ENCODE assay signal across 8 mouse cellular contexts in the genomic region with DNA sequence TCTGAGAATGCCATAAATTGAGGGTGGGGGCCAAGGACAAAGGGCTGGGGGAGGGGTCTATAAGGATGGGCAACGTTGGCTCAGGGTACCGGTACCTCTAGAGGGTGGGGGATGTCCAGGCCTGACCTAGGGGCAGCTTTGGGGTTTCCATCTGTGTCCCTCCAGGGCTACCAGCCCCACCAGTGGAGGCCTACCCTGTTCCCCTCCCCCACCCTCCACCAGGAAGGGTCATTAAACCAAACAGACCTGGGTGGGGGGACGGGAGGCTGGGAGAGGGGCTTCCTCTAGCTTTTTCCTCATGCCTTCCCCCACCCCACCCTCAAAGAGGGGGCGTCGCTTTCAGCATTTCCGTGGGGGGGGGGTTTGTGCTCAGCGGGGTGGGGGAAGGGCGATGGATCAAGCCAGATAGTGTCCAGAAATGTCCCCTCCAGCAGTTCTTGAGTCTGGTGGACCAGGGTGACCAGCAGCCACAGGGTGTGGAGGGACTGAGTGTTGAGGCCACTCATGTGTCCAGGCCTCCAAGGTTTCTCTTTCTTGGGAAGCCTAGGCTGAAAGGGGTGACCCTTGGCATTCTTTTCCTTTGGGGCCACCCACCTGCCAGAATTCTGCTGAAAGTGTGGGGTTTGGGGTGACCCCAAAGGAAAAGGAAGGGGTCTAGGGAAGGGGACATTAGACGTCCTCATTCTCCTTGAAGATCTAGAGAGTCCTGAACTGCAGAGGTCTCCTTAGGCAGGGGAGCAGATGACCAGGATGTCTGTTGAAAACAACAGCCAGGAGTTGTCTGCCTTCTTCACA. TPM values are rescaled to one million over a fixed set of nuclear protein-coding genes. Genes with fewer than 3 reads are reported as not detected.
DNase-seq lines count a peak whose midpoint lies in the region; ATAC-seq and TF ChIP-seq lines count a peak whose summit lies in the region.

No protein-coding gene starts in this region.

- no peak for ATAC-seq in kidney, embryonic 14.5 days (ENCODE audit: low FRiP score, low TSS enrichment)
- no peak for ATAC-seq in embryonic facial prominence, embryonic 14.5 days (ENCODE audit: low read depth)
- ATAC-seq in hindbrain, postnatal 0 days: no peak
- ATAC-seq in midbrain, postnatal 0 days (ENCODE audit: low FRiP score): no peak
- ATAC-seq in erythroid progenitor cell, adult 5-6 weeks (replicated peaks; ENCODE audit: low FRiP score, poor library complexity, severe bottlenecking): no peak

- peaks cover 50% of the 10 kb centered on the region for H3K4me1 ChIP-seq in kidney, embryonic 14.5 days (ENCODE audit: control insufficient read depth, insufficient read depth, low read length)
- peaks cover 22% of the 10 kb centered on the region for H3K4me1 ChIP-seq in embryonic facial prominence, embryonic 14.5 days (ENCODE audit: control insufficient read depth, insufficient read depth, low read length)
- H3K4me1 ChIP-seq in hindbrain, postnatal 0 days (ENCODE audit: insufficient read depth, low read length): 0 out of 2 replicates have a peak, but pooled peaks cover 9% of the 10 kb centered on the region
- peaks cover 4% of the 10 kb centered on the region; the same call in 1 of the 2 replicates for H3K4me1 ChIP-seq in midbrain, postnatal 0 days (ENCODE audit: insufficient read depth, low read length)

- peak overlapping the region; percentile 88 for H3K4me2 ChIP-seq in kidney, embryonic 14.5 days (replicated peaks; ENCODE audit: low read depth, low read length)
- H3K4me2 ChIP-seq in embryonic facial prominence, embryonic 14.5 days (ENCODE audit: low read depth, low read length): peak overlapping the region; percentile 94
- peak overlapping the region; percentile 96 for H3K4me2 ChIP-seq in hindbrain, postnatal 0 days (ENCODE audit: low read depth, low read length)
- H3K4me2 ChIP-seq in midbrain, postnatal 0 days (ENCODE audit: low read depth, low read length, poor library complexity, severe bottlenecking): peak overlapping the region; percentile 90

- no peaks in the 10 kb centered on the region for H3K27me3 ChIP-seq in kidney, embryonic 14.5 days (ENCODE audit: control insufficient read depth, insufficient read depth, low read length)
- no peaks in the 10 kb centered on the region for H3K27me3 ChIP-seq in embryonic facial prominence, embryonic 14.5 days (replicated peaks; ENCODE audit: control insufficient read depth, insufficient read depth, low read length)
- no peaks in the 10 kb centered on the region for H3K27me3 ChIP-seq in hindbrain, postnatal 0 days (ENCODE audit: insufficient read depth, low read length)
- H3K27me3 ChIP-seq in midbrain, postnatal 0 days (ENCODE audit: insufficient read depth, low read length): no peaks in the 10 kb centered on the region

- 12% methylated on average over 8 of the region's 9 CpGs for WGBS in kidney, embryonic 14.5 days
- 22% methylated on average over 7 of the region's 9 CpGs for WGBS in embryonic facial prominence, embryonic 14.5 days
- 35% methylated on average over 9 of the region's 9 CpGs for WGBS in hindbrain, postnatal 0 days
- 39% methylated on average over 7 of the region's 9 CpGs for WGBS in midbrain, postnatal 0 days

- H3K27ac ChIP-seq in kidney, embryonic 14.5 days (ENCODE audit: low read depth, low read length): peak overlapping the region; percentile 97
- 0 out of 2 replicates have a peak overlapping the region, but pooled peaks have one; percentile 44 for H3K27ac ChIP-seq in embryonic facial prominence, embryonic 14.5 days (replicated peaks; ENCODE audit: low read depth, low read length)
- H3K27ac ChIP-seq in hindbrain, postnatal 0 days: peak overlapping the region; percentile 88; the same call in 1 of the 2 replicates
- H3K27ac ChIP-seq in midbrain, postnatal 0 days (ENCODE audit: low read depth, low read length): peak overlapping the region; percentile 82

- H3K9me3 ChIP-seq in kidney, embryonic 14.5 days (ENCODE audit: control insufficient read depth, low read length): no peaks in the 10 kb centered on the region
- no peaks in the 10 kb centered on the region for H3K9me3 ChIP-seq in embryonic facial prominence, embryonic 14.5 days (ENCODE audit: control insufficient read depth, low read length)
- no peaks in the 10 kb centered on the region for H3K9me3 ChIP-seq in hindbrain, postnatal 0 days (ENCODE audit: low read length)
- no peaks in the 10 kb centered on the region for H3K9me3 ChIP-seq in midbrain, postnatal 0 days (ENCODE audit: low read length)

- peak overlapping the region; percentile 83 for H3K9ac ChIP-seq in kidney, embryonic 14.5 days (ENCODE audit: low read depth, low read length)
- H3K9ac ChIP-seq in embryonic facial prominence, embryonic 14.5 days (ENCODE audit: low read depth, low read length): peak overlapping the region; percentile 91
- H3K9ac ChIP-seq in hindbrain, postnatal 0 days (replicated peaks; ENCODE audit: low read length): 0 out of 2 replicates have a peak overlapping the region, but pooled peaks have one; percentile 18
- peak overlapping the region; percentile 50 for H3K9ac ChIP-seq in midbrain, postnatal 0 days (replicated peaks; ENCODE audit: low read length, poor library complexity, severe bottlenecking)

- peaks cover 25% of the 10 kb centered on the region for H3K36me3 ChIP-seq in kidney, embryonic 14.5 days (ENCODE audit: control insufficient read depth, insufficient read depth, low read length)
- H3K36me3 ChIP-seq in embryonic facial prominence, embryonic 14.5 days (ENCODE audit: control insufficient read depth, insufficient read depth, low read length): peaks cover 36% of the 10 kb centered on the region
- no peaks in the 10 kb centered on the region for H3K36me3 ChIP-seq in hindbrain, postnatal 0 days (ENCODE audit: insufficient read depth, low read length)
- peaks cover 14% of the 10 kb centered on the region; the same call in 1 of the 2 replicates for H3K36me3 ChIP-seq in midbrain, postnatal 0 days (ENCODE audit: insufficient read depth, low read length)

- no peak for DNase-seq in kidney, adult 11 months
- DNase-seq in embryonic facial prominence, embryonic 14.5 days (ENCODE audit: low spot score): no peak
- DNase-seq in hindbrain, postnatal 0 days (ENCODE audit: low spot score): no peak
- DNase-seq in midbrain, postnatal 0 days (ENCODE audit: low spot score): no peak
- no peak for DNase-seq in layer of hippocampus, adult 11-12 months (ENCODE audit: low spot score)
- DNase-seq in urinary bladder, postnatal 25 days (ENCODE audit: low spot score): no peak

- no peak for TF ChIP-seq CTCF in hindbrain, postnatal 0 days (IDR thresholded peaks at IDR 0.05; ENCODE audit: low read depth)
- no peak for TF ChIP-seq CTCF in midbrain, postnatal 0 days (IDR thresholded peaks at IDR 0.05)

- peak overlapping the region; percentile 74 for H3K4me3 ChIP-seq in kidney, embryonic 14.5 days (ENCODE audit: low read length)
- peak overlapping the region; percentile 85 for H3K4me3 ChIP-seq in embryonic facial prominence, embryonic 14.5 days (ENCODE audit: low read depth, low read length)
- H3K4me3 ChIP-seq in hindbrain, postnatal 0 days (ENCODE audit: low read length): peak overlapping the region; percentile 86
- peak overlapping the region; percentile 89 for H3K4me3 ChIP-seq in midbrain, postnatal 0 days (ENCODE audit: low read depth, low read length)

RNA-seq across cellular contexts. Expression of a gene that starts 2.3 kb away (rescaled TPM):
- polyA plus RNA-seq in kidney, embryonic 14.5 days (2014; fragmentation: Nextera tagmentation; extraction: Ambion mirVana): 12.0 and 12.3 TPM in 2 replicates
- 3.1 and 3.5 TPM in 2 replicates for polyA plus RNA-seq in embryonic facial prominence, embryonic 14.5 days (2014; fragmentation: Nextera tagmentation; extraction: Ambion mirVana)
- 9.7 and 10.1 TPM in 2 replicates for total RNA-seq in hindbrain, postnatal 0 days (2014; rRNA removed)
- 2.5 and 2.6 TPM in 2 replicates for polyA plus RNA-seq in hindbrain, postnatal 0 days (2015; fragmentation: Nextera tagmentation; extraction: Ambion mirVana)
- 9.0 and 9.5 TPM in 2 replicates for total RNA-seq in midbrain, postnatal 0 days (2014; rRNA removed)
- polyA plus RNA-seq in midbrain, postnatal 0 days (2015; fragmentation: Nextera tagmentation; extraction: Ambion mirVana): 3.1 and 3.3 TPM in 2 replicates
- 4.2 and 9.7 TPM in 2 replicates for total RNA-seq in erythroid progenitor cell, adult 5-6 weeks (2015; ENCODE audit: low replicate concordance)
- total RNA-seq in erythroid progenitor cell, adult 5-6 weeks (2017; ENCODE audit: low replicate concordance): 4.8 and 8.6 TPM in 2 replicates

RNA-seq across cellular contexts. Expression of a gene that starts 8.1 kb away (rescaled TPM):
- 102 and 137 TPM in 2 replicates for polyA plus RNA-seq in kidney, embryonic 14.5 days (2014; fragmentation: Nextera tagmentation; extraction: Ambion mirVana)
- 114 and 124 TPM in 2 replicates for polyA plus RNA-seq in embryonic facial prominence, embryonic 14.5 days (2014; fragmentation: Nextera tagmentation; extraction: Ambion mirVana)
- 111 and 133 TPM in 2 replicates for total RNA-seq in hindbrain, postnatal 0 days (2014; rRNA removed)
- 252 and 267 TPM in 2 replicates for polyA plus RNA-seq in hindbrain, postnatal 0 days (2015; fragmentation: Nextera tagmentation; extraction: Ambion mirVana)
- total RNA-seq in midbrain, postnatal 0 days (2014; rRNA removed): 108 and 118 TPM in 2 replicates
- 301 and 323 TPM in 2 replicates for polyA plus RNA-seq in midbrain, postnatal 0 days (2015; fragmentation: Nextera tagmentation; extraction: Ambion mirVana)
- 60.2 and 65.4 TPM in 2 replicates for total RNA-seq in erythroid progenitor cell, adult 5-6 weeks (2015; ENCODE audit: low replicate concordance)
- 37.4 and 45.8 TPM in 2 replicates for total RNA-seq in erythroid progenitor cell, adult 5-6 weeks (2017; ENCODE audit: low replicate concordance)

RNA-seq across cellular contexts. Expression of a gene that starts 12.3 kb away (rescaled TPM):
- polyA plus RNA-seq in kidney, embryonic 14.5 days (2014; fragmentation: Nextera tagmentation; extraction: Ambion mirVana): 0.47 and 0.61 TPM in 2 replicates
- polyA plus RNA-seq in embryonic facial prominence, embryonic 14.5 days (2014; fragmentation: Nextera tagmentation; extraction: Ambion mirVana): 0.56 and 0.58 TPM in 2 replicates
- total RNA-seq in hindbrain, postnatal 0 days (2014; rRNA removed): 7.7 and 9.4 TPM in 2 replicates
- polyA plus RNA-seq in hindbrain, postnatal 0 days (2015; fragmentation: Nextera tagmentation; extraction: Ambion mirVana): 3.4 and 3.9 TPM in 2 replicates
- 6.1 and 9.6 TPM in 2 replicates for total RNA-seq in midbrain, postnatal 0 days (2014; rRNA removed)
- 4.4 and 5.5 TPM in 2 replicates for polyA plus RNA-seq in midbrain, postnatal 0 days (2015; fragmentation: Nextera tagmentation; extraction: Ambion mirVana)
- total RNA-seq in erythroid progenitor cell, adult 5-6 weeks (2015; ENCODE audit: low replicate concordance): not detected in 2 replicates
- not detected in 2 replicates for total RNA-seq in erythroid progenitor cell, adult 5-6 weeks (2017; ENCODE audit: low replicate concordance)

RNA-seq across cellular contexts. Expression of a gene that starts 18.4 kb away (rescaled TPM):
- polyA plus RNA-seq in kidney, embryonic 14.5 days (2014; fragmentation: Nextera tagmentation; extraction: Ambion mirVana): 4.6 and 10.8 TPM in 2 replicates
- 4.1 and 6.7 TPM in 2 replicates for polyA plus RNA-seq in embryonic facial prominence, embryonic 14.5 days (2014; fragmentation: Nextera tagmentation; extraction: Ambion mirVana)
- total RNA-seq in hindbrain, postnatal 0 days (2014; rRNA removed): not detected in 2 replicates
- 4.9 and 17.2 TPM in 2 replicates for polyA plus RNA-seq in hindbrain, postnatal 0 days (2015; fragmentation: Nextera tagmentation; extraction: Ambion mirVana)
- not detected in 2 replicates for total RNA-seq in midbrain, postnatal 0 days (2014; rRNA removed)
- polyA plus RNA-seq in midbrain, postnatal 0 days (2015; fragmentation: Nextera tagmentation; extraction: Ambion mirVana): 7.4 and 17.3 TPM in 2 replicates
- total RNA-seq in erythroid progenitor cell, adult 5-6 weeks (2015; ENCODE audit: low replicate concordance): not detected in 2 replicates
- 22.8 TPM in 1 of 2 replicates, not detected in the other for total RNA-seq in erythroid progenitor cell, adult 5-6 weeks (2017; ENCODE audit: low replicate concordance)

RNA-seq across cellular contexts. Expression of a gene that starts 20.4 kb away (rescaled TPM):
- polyA plus RNA-seq in kidney, embryonic 14.5 days (2014; fragmentation: Nextera tagmentation; extraction: Ambion mirVana): 48.0 and 61.2 TPM in 2 replicates
- 33.7 and 40.2 TPM in 2 replicates for polyA plus RNA-seq in embryonic facial prominence, embryonic 14.5 days (2014; fragmentation: Nextera tagmentation; extraction: Ambion mirVana)
- total RNA-seq in hindbrain, postnatal 0 days (2014; rRNA removed): 71.4 and 82.2 TPM in 2 replicates
- 43.2 and 48.4 TPM in 2 replicates for polyA plus RNA-seq in hindbrain, postnatal 0 days (2015; fragmentation: Nextera tagmentation; extraction: Ambion mirVana)
- 75.9 and 79.6 TPM in 2 replicates for total RNA-seq in midbrain, postnatal 0 days (2014; rRNA removed)
- 54.9 and 55.3 TPM in 2 replicates for polyA plus RNA-seq in midbrain, postnatal 0 days (2015; fragmentation: Nextera tagmentation; extraction: Ambion mirVana)
- total RNA-seq in erythroid progenitor cell, adult 5-6 weeks (2015; ENCODE audit: low replicate concordance): 5.9 and 17.7 TPM in 2 replicates
- total RNA-seq in erythroid progenitor cell, adult 5-6 weeks (2017; ENCODE audit: low replicate concordance): 8.0 and 9.1 TPM in 2 replicates

Comparison
In these comparisons a context has a peak if more than half of its experiments do, and no peak if none do; other contexts are left out.
1. H3K27ac ChIP-seq: peak in every context shown above with its lines; median percentile 97 in kidney, embryonic 14.5 days; 88 in hindbrain, postnatal 0 days; 82 in midbrain, postnatal 0 days; 44 in embryonic facial prominence, embryonic 14.5 days.
2. H3K9ac ChIP-seq: peak in every context shown above with its lines; median percentile 91 in embryonic facial prominence, embryonic 14.5 days; 83 in kidney, embryonic 14.5 days; 50 in midbrain, postnatal 0 days; 18 in hindbrain, postnatal 0 days.